Mouse (Mus musculus) stomach, postnatal 0 days (tissue): ENCODE measurements at regions not wholly inside any gene's neighbourhood (a gene's known extent, or its start where the extent isn't known, plus 50 kb on each side); places are given as distances from the start of the nearest gene placed in this dataset.

Experiments used
- CTCF ChIP-seq: IDR thresholded peaks from 2 replicates; pipeline ENCODE4 v1.5.1; 2016; ENCODE audit warnings: antibody characterized with exemption, low read depth, mild to moderate bottlenecking, moderate library complexity
- EP300 ChIP-seq: optimal IDR thresholded peaks from 2 replicates; pipeline ENCODE3; 2016; ENCODE audit warnings: antibody characterized with exemption

DNA sequence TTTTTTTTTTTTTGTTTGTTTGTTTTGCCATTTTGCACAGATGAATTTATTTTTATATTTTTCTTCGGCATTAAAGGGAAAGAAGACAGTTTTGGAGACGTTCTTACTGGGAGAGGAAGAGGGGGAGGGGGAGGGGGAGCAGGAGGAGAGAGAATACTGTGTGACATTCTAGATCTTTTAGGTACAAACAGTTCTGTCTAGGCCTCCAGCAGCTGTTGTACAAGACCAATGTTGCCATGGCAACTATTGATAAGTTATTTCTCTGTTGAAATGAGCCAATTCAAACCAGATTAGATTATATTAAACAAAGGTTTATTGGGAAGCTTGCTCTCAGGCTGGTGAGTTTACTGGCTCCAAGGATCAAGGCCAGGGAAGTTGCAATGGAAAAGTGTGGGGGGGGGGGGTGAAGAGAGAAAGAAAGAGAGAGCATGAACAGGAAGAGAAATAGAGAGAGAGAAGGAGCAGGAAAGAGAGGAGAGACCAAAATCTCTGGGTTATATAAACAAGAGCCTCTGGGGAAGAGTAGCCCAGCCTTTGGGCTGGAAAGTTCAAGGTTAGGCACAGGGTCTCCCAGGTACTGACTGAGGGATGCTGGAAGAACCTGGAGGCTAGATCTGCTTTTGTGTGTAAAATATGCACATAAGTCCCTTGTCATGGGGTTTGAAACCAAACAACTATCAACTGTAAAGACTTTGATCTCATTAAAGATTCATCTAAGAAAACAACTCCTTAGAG lies 182.7 kb upstream of the Ptprk start:
- TF ChIP-seq CTCF (no peak), EP300 (no peak)
